Mouse (Mus musculus): ENCODE data around the gene Pik3c2a.

Pik3c2a gene

GRCm38 (mm10) chr7:116443004-116443696, at the start of gene Pik3c2a:
Gene Pik3c2a, minus strand, starts transcription at chr7:116443449.
- peak; percentile 94 for DNase-seq (ENCODE audit: extremely low read depth, insufficient read length, low spot score)

- DNase-seq (ENCODE audit: extremely low read depth, insufficient read length, low spot score), result peak; percentile 70
Measured at GRCm38 (mm10) chr7:116491113-116491512, 47.9 kb upstream of the Pik3c2a start.

DNA sequence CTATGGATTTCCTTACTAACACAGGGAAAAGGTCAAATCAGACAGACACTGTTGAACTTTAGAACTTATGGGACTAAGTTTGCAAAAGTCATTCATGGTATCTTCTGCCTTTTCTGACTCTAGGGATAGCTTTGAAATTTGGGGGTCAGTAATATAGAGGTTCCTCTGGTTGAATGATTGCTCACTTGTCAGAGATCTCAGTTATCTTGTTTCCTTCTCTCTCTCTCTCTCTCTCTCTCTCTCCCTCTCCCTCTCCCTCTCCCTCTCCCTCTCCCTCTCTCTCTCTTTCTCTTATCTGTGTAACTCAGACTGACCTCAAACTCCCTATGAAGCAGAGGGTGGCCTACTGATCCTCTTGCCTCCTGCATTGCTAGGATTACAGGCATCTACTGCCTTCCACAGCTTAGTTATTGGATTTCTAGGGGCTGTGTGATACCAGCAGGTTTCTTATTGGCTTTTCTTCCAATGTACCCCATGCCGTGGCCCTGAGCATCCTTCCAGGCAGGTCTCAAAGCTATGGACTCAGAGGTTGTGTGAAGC, 41.9 kb upstream of the Pik3c2a start:
- no peak for DNase-seq (ENCODE audit: extremely low read depth, insufficient read length, low spot score)

GRCm38 (mm10) chr7:116484213-116484612, 41.0 kb upstream of the Pik3c2a start:
- DNase-seq (ENCODE audit: extremely low read depth, insufficient read length, low spot score), result no peak

DNA sequence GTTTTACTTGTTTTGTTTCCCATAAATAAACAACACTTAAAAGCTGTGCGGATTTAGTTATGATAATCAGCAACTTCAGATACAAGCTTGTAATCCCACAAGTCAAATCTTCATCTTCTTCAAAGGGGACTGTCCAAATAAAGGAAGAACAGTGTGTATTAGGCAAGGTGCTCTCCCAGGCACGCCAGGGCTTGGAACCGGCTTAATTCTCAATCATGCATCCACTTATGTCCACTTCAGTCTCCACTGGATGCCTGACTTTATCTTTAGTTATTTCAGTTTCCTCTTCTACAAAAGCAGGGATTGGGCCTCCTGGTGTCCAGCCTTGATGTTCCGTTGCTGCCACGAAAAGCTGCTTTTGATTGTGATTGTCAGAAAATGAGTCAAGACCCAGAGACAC, 40.5 kb upstream of the Pik3c2a start:
- no peak for DNase-seq (ENCODE audit: extremely low read depth, insufficient read length, low spot score)

- DNase-seq (ENCODE audit: extremely low read depth, insufficient read length, low spot score), result no peak
Measured at GRCm38 (mm10) chr7:116483106-116483505, 39.9 kb upstream of the Pik3c2a start.

- DNase-seq (ENCODE audit: extremely low read depth, insufficient read length, low spot score), result no peak
Measured at GRCm38 (mm10) chr7:116476264-116476663, 33.0 kb upstream of the Pik3c2a start.

DNA sequence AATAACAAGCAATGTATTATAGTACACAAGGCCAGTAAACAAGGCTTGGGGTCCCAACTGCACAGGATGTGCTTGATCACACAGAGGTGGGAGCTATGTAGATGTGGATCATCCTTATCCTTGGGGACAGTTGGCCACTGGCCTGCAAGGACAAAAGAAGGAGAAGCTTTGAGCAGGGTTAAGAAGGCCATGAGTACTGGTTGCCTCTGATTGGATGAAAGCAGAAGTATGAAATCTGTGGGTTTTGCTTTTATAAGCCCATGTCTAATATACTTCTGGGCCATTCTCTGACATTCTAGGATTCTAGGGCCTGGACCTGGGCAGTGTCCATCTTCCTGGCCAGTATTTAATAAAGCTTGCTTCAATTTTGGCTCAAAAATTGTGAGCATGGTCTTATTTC, 32.6 kb upstream of the Pik3c2a start:
- DNase-seq (ENCODE audit: extremely low read depth, insufficient read length, low spot score), result no peak

DNA sequence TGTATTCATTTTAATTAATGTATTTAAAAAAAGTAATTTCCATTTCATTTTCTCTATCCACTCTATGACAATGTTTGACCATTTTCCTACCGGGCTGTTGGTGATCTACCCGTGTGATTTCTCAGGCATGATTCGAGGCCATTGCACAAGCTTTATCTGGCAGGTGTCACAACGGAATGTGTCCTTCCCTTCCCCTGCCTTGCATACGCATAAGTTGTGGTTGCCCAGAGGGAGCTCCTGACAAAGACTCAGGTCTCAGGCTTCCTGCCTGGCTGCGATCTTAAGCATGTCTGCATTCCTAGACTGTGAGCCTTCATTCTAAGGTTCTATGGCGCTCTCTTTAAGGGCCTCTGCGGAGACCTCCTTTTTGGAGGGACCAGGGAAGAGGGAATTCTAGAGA, 18.9 kb upstream of the Pik3c2a start:
- DNase-seq (ENCODE audit: extremely low read depth, insufficient read length, low spot score), result peak; percentile 28

- DNase-seq (ENCODE audit: extremely low read depth, insufficient read length, low spot score), result peak; percentile 58
Measured at GRCm38 (mm10) chr7:116458985-116459441, 15.8 kb upstream of the Pik3c2a start.

DNA sequence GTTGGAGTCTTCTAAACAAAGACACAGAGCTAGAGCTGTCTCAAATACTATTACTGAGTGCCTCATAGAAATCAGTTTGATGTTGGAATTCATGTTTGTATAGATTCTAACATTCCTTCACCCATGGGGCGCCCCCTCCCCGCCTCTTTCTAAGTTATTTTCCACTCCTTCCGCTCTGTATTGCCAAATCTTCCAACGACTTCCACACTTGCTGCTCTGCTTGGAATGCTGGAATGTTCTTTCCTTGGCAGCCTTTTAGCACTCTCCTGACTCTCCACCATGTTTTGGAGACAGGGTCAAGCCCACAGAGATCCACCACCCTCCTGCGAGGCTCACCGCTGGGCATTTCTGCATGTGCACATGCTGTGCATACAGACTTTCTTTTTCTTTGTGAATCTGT, 14.1 kb upstream of the Pik3c2a start:
- no peak for DNase-seq (ENCODE audit: extremely low read depth, insufficient read length, low spot score)

DNA sequence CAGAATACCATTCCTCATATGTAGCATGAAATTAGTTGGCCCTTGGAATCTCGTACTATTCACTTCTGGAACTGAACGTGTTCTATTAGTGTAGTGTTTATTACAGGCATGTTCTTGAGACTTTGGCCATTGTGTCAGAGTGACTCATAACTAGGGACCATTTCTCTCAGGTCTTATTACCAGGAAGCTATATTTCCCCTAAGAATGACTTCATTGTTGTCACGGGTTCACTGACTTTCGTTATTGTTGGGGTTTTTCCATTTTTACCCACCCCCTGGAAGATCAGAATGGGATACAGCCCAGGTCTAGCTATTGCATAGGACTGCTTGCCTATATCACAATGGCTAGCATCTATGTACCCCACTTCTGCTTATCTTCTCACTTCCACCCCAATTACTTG, 13.7 kb upstream of the Pik3c2a start:
- DNase-seq (ENCODE audit: extremely low read depth, insufficient read length, low spot score), result no peak

DNA sequence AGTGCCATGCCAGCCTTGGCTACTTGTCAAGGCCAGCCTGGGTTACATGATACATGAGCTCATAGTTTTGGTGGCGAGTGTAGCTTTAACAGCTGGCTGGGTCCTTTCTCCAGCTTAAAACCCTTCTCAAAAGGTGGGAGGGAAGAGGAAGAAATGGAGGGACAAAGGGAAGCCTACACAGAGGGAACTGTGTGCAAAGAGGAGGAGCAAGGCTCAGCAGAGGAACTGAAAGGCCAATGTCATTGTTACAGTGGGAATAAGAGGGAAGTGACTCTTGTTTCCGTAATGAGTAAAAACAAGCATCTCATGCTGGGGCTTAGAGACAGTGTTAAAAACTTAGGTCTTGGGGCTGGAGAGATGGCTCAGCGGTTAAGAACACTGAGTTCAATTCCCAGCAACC, 3.4 kb upstream of the Pik3c2a start:
- DNase-seq (ENCODE audit: extremely low read depth, insufficient read length, low spot score), result no peak

GRCm38 (mm10) chr7:116444326-116444809, 1.1 kb upstream of the Pik3c2a start:
- peak; percentile 68 for DNase-seq (ENCODE audit: extremely low read depth, insufficient read length, low spot score)

- DNase-seq (ENCODE audit: extremely low read depth, insufficient read length, low spot score), result no peak
Measured at GRCm38 (mm10) chr7:116443697-116444325, 562 bp upstream of the Pik3c2a start.

GRCm38 (mm10) chr7:116442226-116442625, 1.0 kb downstream of the Pik3c2a start:
- DNase-seq (ENCODE audit: extremely low read depth, insufficient read length, low spot score), result no peak

DNA sequence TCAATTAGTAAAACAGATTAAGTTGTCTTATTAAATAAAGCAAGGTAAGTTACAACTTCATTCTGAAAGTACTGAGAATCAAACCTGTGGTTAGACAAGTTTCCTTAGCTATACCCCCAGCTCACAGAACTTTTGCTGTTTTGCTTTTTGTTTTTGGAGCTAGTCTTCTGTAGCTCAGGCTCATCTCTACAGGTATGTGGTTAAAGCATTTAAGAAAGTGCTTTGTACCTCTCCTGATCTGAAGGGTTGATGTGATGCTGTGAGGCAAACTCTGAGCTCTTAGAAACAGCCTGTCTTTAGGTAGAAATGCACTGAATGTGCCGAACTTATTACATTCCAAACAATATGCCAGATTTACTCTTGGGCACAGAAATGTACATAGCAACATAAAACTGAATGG, 1.9 kb downstream of the Pik3c2a start:
- DNase-seq (ENCODE audit: extremely low read depth, insufficient read length, low spot score), result no peak

DNA sequence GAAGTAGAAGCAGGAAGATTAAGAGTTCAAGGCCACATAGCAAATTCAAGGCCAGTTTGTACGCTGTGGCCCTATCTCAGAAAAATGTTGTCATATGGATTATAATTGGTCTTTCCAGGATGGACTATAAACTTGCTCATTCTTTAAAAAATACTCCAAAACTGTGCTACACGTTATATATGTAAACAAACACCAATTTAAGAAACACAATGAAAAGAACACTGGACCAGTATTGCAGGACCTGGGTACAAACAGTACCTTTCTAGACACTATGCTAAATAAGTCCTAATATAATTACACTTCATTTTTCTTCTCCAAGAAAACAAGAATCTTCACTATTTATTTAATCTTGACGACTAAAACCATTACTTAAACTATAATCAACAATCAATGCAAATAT, 11.6 kb downstream of the Pik3c2a start:
- DNase-seq (ENCODE audit: extremely low read depth, insufficient read length, low spot score), result no peak

DNA sequence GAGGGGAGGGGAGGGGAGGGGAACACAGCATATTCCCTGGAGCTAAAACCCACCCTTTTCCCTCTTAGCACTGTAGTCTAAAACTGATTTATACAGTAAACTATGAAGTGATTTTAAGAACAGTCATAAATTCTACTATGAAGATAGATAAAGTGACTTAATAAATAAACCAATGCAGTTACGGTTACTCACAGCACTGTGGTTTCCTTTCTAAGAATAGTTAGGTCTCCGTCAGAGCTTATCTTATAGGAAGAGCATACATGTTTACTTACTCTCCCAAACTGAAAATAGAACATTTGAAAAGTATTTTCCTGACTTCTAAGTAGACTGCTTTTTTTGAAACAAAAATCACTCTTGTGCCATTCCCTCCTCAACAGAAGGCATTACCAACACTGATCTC, 12.3 kb downstream of the Pik3c2a start:
- DNase-seq (ENCODE audit: extremely low read depth, insufficient read length, low spot score), result no peak

GRCm38 (mm10) chr7:116427206-116427605, 16.0 kb downstream of the Pik3c2a start:
- DNase-seq (ENCODE audit: extremely low read depth, insufficient read length, low spot score), result no peak

DNA sequence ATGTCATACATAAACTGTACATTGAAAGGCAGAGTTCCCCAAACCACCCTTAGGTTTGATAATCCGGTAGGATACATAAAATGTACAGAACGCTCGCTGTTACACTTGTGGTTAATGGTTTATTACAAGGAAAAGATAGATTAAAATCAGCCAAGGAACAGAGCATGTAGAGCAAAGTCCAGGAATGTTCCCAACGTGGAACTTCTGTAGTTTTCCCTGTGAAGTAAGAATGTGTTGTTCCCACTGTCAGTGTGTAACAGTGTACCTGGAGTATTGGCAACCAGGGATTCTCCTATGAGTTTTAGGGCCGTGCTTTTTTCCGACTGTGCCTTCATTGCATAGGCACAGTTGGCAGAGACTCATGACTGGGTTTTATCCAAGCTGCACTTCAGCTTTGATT, 17.5 kb downstream of the Pik3c2a start:
- DNase-seq (ENCODE audit: extremely low read depth, insufficient read length, low spot score), result no peak

GRCm38 (mm10) chr7:116421081-116421480, 22.2 kb downstream of the Pik3c2a start:
- no peak for DNase-seq (ENCODE audit: extremely low read depth, insufficient read length, low spot score)
